Mouse (Mus musculus) kidney, embryonic 15.5 days (tissue): ENCODE data around the gene Dnajb4. TPM values are rescaled to one million over a fixed set of nuclear protein-coding genes. Genes with fewer than 3 reads are reported as not detected.
A peak's percentile ranks its signal among the peaks of the same experiment; 100 is the strongest.

Source experiments
- ATAC-seq: fragments of 200-750 bp; cut with Nextera tagmentation; replicated peaks from 2 replicates; pipeline ENCODE4 v1.8.0; 2017; ENCODE audit warnings: moderate TSS enrichment; ENCODE audit not compliant: low FRiP score
- H3K27ac ChIP-seq: fragments of 300-500 bp; sonication (generic); 2 replicates; pipeline ENCODE4 v1.5.1; 2015; ENCODE audit warnings: mild to moderate bottlenecking, inconsistent platforms
- H3K27me3 ChIP-seq: fragments of 300-500 bp; sonication (generic); 2 replicates; pipeline ENCODE4 v1.6.1; 2015; ENCODE audit warnings: inconsistent platforms
- H3K36me3 ChIP-seq: fragments of 300-500 bp; sonication (generic); 2 replicates; pipeline ENCODE4 v1.6.1; 2015; ENCODE audit warnings: inconsistent platforms
- H3K4me1 ChIP-seq: fragments of 300-500 bp; sonication (generic); 2 replicates; pipeline ENCODE4 v1.6.1; 2015; ENCODE audit warnings: inconsistent platforms
- H3K4me2 ChIP-seq: fragments of 300-500 bp; sonication (generic); 2 replicates; pipeline ENCODE4 v1.6.1; 2015; ENCODE audit warnings: moderate library complexity, mild to moderate bottlenecking, inconsistent platforms
- H3K4me3 ChIP-seq: fragments of 300-500 bp; sonication (generic); replicated peaks from 2 replicates; pipeline ENCODE4 v1.5.1; 2015; ENCODE audit warnings: mild to moderate bottlenecking, inconsistent platforms
- H3K9ac ChIP-seq: fragments of 300-500 bp; sonication (generic); 2 replicates; pipeline ENCODE4 v1.6.1; 2015; ENCODE audit warnings: mild to moderate bottlenecking, inconsistent platforms
- H3K9me3 ChIP-seq: fragments of 300-500 bp; sonication (generic); replicated peaks from 2 replicates; pipeline ENCODE4 v1.6.1; 2016; ENCODE audit warnings: inconsistent platforms
- WGBS: fragments of 180-500 bp; shearing (Covaris S2); methylation state at CpG from one replicate; pipeline ENCODE4 v1.1.7; 2015; ENCODE audit warnings: mixed read lengths; 5-methylcytosine and 5-hydroxymethylcytosine counted together
- polyA plus RNA-seq: library from polyadenylated mRNA; unstranded; fragments of >200 nt; fragmentation: Nextera tagmentation; extraction: Ambion mirVana; gene quantifications from 2 replicates; pipeline ENCODE4 v1.2.1, GENCODE M21; 2015

The Dnajb4 gene
- polyA plus RNA-seq, 1 experiment from 2014 or later = 31.1 TPM

DNA sequence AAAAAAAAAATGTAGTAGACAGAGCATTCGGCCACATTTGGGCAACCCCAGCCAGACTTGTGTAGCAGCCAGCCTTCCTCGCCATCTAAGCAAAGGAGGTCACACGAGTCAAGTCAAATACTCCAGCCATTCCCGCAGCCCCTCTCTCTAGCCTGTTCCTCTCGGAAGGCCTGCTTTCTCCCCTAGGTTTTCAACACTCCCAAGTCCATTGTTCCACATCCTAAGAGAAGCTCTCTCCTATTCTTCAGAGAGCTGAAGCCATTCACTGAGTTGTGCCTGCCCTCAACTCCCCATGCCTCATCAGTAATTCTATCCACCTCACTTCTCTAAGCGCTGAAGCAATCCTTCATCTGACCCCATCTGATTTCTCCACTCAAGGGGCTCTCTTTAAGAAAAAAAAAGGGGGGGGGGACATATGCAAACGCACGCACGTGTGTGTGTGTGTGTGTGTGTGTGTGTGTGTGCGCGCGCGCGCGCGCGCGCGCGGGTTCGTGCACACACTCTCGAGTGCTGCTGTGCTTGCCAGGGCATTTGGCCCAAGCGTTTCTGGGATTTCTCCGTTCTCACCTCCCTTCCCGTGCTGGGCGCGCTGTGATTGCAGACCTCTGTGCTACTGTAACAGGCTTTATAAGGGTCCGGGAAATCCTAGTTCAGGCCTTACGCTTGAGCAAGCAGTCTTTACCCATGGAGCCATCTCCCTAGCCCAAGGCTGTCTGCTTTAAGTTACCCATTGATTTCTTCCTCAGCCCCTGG lies 43.2 kb downstream of the Dnajb4 start:
- Histone ChIP-seq H3K9me3 (no peaks in the 10 kb centered on the region; the same call in 1 of the 2 replicates), H3K4me2 (peak overlapping the region; percentile 91), H3K4me1 (peaks cover 29% of the 10 kb centered on the region), H3K9ac (peak overlapping the region; percentile 26; the same call in 1 of the 2 replicates), H3K27me3 (peaks cover 23% of the 10 kb centered on the region), H3K36me3 (no peaks in the 10 kb centered on the region), H3K4me3 (peak overlapping the region; percentile 34), H3K27ac (no peak overlapping the region)
- no peak for ATAC-seq
- WGBS = 13% methylated on average over 29 of the region's 29 CpGs

DNA sequence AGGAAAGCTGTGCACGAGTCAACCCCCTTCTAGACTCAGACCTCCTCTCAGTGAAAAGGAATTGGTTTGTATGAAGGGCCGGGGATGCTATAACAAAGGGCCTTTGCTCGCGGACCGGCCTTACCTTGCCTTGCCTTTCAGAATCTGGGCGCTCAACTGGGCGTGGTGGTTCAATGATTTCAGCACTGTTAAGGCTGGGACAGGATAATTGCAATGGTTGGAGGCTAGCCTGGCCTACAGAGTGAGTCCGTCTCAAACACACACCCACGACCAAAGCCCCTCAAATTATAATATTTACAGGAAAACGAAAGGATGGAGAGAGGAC lies 44.0 kb downstream of the Dnajb4 start, which contains the start of gene Gipc2:
Gene Gipc2, minus strand, starts transcription at position 132 of the 325 bp plus-strand sequence.
- 13% methylated on average over 10 of the region's 10 CpGs for WGBS
- H3K36me3 ChIP-seq = no peaks in the 10 kb centered on the region
- peak within 1 kb of the TSS; percentile 91 for H3K4me2 ChIP-seq
- H3K4me1 ChIP-seq = peaks cover 22% of the 10 kb centered on the region
- H3K4me3 ChIP-seq = peak within 1 kb of the TSS; percentile 52
- H3K27ac ChIP-seq = peak within 1 kb of the TSS; percentile 59
- peak within 1 kb of the TSS; percentile 53 for H3K9ac ChIP-seq
- no peak for ATAC-seq
- peaks cover 23% of the 10 kb centered on the region for H3K27me3 ChIP-seq
- H3K9me3 ChIP-seq = no peaks in the 10 kb centered on the region; the same call in 1 of the 2 replicates

DNA sequence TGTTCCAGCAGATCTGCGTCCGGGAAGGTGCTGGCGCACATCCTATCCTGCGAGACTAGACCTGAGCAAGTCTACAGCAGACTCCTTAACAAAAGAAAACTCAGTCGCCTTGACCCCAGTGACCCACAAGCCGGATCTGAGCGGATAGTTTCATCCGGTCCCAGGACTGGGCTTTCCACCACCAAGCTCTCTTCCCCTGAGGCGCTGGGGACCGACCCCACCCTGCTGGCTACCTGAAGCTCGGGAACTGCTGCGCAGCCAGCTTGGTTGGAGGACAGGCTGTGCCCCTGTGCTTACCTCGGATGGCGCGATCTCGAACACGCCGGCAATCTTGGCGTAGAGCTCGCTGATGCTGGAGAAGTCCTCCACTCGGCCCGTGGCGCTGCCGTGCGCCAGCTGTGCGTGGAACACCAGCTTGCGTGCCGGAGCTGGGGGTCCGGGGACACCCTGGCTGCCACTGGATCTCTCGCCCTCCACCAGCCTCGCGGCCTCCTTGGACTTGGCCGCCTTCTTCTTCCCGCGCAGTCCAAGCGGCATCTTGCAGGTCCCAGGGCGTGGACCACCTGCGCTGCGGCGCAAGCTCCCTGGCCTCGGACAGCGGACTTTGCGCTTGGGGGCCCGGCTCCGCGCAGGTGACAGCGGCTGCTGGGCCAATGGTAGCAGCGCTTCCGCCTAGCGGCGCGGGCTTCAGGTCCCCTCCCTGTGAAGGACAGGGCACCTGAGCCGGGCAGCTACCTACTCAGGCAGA lies 44.6 kb downstream of the Dnajb4 start:
- Histone ChIP-seq H3K27me3 (peaks cover 23% of the 10 kb centered on the region), H3K4me1 (peaks cover 22% of the 10 kb centered on the region)

DNA sequence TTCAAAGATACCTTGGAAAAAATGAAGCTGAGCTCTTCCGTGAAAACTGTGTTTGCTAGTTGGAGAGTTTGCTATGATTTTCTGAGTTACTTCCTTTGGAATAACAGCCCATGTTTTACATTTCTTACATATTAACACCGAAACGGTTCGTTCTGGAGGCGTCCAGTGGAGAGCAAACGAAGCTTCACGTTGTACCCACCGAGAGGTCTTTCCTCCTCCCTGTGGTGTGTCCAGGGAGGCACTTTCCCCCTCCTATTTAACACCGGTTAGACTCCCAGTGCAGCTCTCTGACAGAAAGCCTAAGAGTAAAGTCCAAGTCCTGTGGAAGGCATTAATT lies 45.1 kb downstream of the Dnajb4 start:
- Histone ChIP-seq H3K9ac (peak overlapping the region; percentile 53; the same call in 1 of the 2 replicates), H3K27ac (0 out of 2 replicates have a peak overlapping the region, but pooled peaks have one; percentile 59), H3K36me3 (no peaks in the 10 kb centered on the region), H3K4me3 (peak overlapping the region; percentile 52), H3K9me3 (no peaks in the 10 kb centered on the region; the same call in 1 of the 2 replicates), H3K27me3 (peaks cover 23% of the 10 kb centered on the region), H3K4me2 (peak overlapping the region; percentile 91), H3K4me1 (peaks cover 22% of the 10 kb centered on the region)
- no peak for ATAC-seq
- WGBS = 30% methylated on average over 9 of the region's 9 CpGs

More for the DNA sequence above, 44.6 kb downstream of the Dnajb4 start:
- ATAC-seq = peak; percentile 81
- Histone ChIP-seq H3K9ac (peak overlapping the region; percentile 53), H3K4me3 (peak overlapping the region; percentile 52), H3K9me3 (no peaks in the 10 kb centered on the region; the same call in 1 of the 2 replicates), H3K27ac (peak overlapping the region; percentile 59), H3K36me3 (no peaks in the 10 kb centered on the region), H3K4me2 (peak overlapping the region; percentile 91)
- 2% methylated on average over 52 of the region's 53 CpGs for WGBS

DNA sequence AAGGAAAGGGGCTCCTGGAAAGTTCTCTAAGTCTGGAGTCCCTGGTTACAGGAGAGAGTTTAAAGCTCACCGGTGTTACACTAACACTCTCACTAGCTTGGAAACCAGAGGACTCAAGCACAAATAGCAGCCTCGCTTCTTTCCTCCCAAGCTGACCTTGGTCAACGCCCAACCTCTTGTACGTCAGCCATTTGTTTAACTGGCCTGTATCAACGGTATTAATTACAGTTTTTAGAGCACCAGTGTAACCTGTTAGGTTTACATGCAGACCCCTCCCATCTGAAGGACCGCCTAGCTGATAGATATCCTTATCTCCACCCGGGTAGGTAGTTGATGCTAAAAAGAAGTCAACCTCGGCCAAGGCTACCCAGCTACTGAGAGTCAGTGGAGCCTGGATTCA lies 46.8 kb downstream of the Dnajb4 start:
- 76% methylated on average over 8 of the region's 8 CpGs for WGBS
- no peaks in the 10 kb centered on the region for H3K9me3 ChIP-seq
- no peak overlapping the region for H3K4me3 ChIP-seq
- no peak for ATAC-seq
- H3K4me1 ChIP-seq = peaks cover 22% of the 10 kb centered on the region
- H3K27ac ChIP-seq = no peak overlapping the region
- no peaks in the 10 kb centered on the region for H3K36me3 ChIP-seq
- H3K4me2 ChIP-seq = no peak overlapping the region
- H3K27me3 ChIP-seq = peaks cover 21% of the 10 kb centered on the region
- H3K9ac ChIP-seq = no peak overlapping the region

DNA sequence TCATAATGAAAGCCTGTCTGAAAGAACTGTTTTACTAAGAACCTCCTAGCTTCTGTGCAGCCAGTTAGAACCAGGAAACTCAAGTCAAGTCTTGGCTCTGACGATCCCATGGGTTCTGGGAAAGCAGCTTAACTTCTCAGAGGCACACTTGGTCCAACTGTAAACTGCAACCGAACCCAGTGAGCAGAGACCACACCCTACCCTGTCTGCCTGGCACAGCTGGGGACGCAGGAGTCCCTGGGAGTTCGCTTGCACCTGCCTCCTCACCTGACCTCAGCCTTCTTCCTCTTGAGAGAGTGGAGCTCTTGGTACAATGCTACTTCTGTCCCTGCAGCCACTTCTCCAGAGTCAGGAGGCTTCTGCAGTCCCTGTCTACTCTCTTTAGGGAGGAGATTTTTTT lies 49.5 kb downstream of the Dnajb4 start:
- H3K4me1 ChIP-seq = peaks cover 12% of the 10 kb centered on the region
- peaks cover 6% of the 10 kb centered on the region; the same call in 1 of the 2 replicates for H3K27me3 ChIP-seq
- no peak overlapping the region for H3K27ac ChIP-seq
- 57% methylated on average over 4 of the region's 4 CpGs for WGBS
- H3K36me3 ChIP-seq = no peaks in the 10 kb centered on the region
- no peak overlapping the region for H3K9ac ChIP-seq
- no peak for ATAC-seq
- H3K4me3 ChIP-seq = no peak overlapping the region
- no peaks in the 10 kb centered on the region for H3K9me3 ChIP-seq
- H3K4me2 ChIP-seq = no peak overlapping the region

DNA sequence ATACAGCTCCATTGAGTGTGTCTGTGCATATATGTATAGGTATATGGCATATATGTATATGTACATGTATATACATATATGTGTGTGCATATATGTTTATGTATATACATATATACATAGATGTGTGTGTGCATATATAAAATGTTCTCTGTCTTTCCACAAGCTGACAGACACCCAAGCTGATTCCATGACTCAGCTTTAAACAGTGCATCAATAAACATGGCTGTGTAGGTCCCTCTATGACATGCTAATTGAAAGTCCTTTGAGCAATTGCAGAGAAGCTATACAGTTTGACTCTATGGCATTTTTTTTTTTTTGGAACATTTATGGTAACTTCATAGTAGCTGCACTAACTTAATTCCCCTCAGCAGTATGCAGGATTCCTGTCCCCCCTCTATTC lies 50.8 kb downstream of the Dnajb4 start:
- H3K36me3 ChIP-seq = no peaks in the 10 kb centered on the region
- no peak overlapping the region for H3K9ac ChIP-seq
- no peaks in the 10 kb centered on the region for H3K9me3 ChIP-seq
- no peak overlapping the region for H3K4me3 ChIP-seq
- no peaks in the 10 kb centered on the region for H3K27me3 ChIP-seq
- H3K4me1 ChIP-seq = peaks cover 8% of the 10 kb centered on the region; the same call in 1 of the 2 replicates
- no peak for ATAC-seq
- H3K4me2 ChIP-seq = no peak overlapping the region
- H3K27ac ChIP-seq = no peak overlapping the region

DNA sequence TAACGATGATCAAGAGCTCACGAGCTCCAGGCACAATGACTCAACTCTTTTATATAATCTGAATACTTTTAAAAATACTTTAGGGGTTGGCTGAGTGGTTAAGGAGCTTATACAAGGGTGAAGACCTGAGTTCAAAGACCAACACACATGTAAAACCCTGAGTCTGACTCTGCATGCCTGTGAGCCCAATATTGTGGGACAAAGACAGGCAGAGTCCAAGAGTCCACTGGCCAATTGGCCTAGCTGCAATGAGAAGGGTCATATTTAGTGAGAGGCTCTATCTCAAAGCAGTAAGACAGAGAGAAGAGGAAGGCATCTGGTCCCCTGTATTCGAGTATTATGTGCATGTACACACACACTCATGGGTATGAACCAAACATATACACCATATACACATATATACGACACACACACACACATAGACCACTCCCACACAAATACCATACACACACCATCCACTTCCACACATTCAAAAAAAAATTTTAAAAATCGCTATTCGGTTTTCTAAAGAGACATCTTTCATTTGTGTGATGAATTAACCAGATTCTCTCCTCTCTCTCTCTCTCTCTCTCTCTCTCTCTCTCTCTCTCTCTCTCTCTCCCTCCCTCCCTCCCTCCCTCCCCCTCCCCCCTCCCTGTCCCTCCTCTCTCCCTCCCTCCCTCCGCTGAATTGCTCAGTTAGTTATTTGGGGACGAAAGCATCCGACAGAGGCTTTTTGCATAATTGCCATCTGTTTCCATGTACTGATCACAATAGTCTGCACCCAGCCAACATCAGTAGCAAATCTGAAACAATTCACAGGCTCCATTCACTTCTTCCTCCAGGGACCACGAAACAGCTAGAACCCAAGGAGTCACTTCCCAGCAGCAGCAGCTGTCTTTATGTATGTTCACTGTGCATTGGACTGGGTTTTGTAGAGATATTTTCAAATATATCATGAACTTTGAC lies 51.5 kb downstream of the Dnajb4 start:
- Histone ChIP-seq H3K9me3 (no peaks in the 10 kb centered on the region), H3K9ac (no peak overlapping the region), H3K36me3 (no peaks in the 10 kb centered on the region), H3K4me3 (no peak overlapping the region), H3K27me3 (no peaks in the 10 kb centered on the region), H3K27ac (no peak overlapping the region), H3K4me1 (peaks cover 8% of the 10 kb centered on the region; the same call in 1 of the 2 replicates), H3K4me2 (no peak overlapping the region)
- ATAC-seq = no peak
- WGBS = 81% methylated on average over 10 of the region's 10 CpGs

DNA sequence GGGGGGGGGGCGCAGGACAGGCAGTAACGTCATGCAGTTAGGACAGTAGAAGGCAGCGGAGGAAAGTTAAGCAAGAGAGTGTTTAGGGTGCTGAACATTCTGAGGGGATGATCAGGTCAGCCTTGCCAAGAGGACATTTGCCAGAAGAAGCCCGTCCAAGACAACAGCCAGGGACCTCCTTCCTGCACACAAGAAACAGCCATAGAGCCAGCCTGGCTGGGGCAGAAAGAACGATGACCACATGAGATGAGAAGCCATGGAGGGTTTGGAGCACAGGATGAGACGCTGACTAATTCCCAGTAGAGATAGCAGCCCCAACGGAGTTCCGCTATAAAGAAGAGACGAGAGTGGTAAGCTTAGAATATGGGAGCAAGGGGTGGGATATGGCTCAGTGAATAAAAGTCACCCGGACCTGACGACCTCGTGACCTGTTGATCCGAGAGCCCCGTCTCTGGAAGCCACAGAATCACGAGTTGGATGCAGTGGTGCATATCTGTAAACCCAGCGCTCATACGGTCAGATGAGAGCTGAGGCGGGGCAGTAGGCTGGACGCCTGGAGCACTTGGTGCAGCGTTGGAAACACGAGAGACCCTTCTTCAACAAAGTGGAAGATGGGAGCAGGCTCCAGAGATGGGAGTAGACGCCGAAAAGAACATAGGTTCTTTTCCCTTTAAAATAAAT lies 53.1 kb downstream of the Dnajb4 start:
- 48% methylated on average over 23 of the region's 23 CpGs for WGBS
- peak; percentile 81 for ATAC-seq
- H3K9ac ChIP-seq = no peak overlapping the region

DNA sequence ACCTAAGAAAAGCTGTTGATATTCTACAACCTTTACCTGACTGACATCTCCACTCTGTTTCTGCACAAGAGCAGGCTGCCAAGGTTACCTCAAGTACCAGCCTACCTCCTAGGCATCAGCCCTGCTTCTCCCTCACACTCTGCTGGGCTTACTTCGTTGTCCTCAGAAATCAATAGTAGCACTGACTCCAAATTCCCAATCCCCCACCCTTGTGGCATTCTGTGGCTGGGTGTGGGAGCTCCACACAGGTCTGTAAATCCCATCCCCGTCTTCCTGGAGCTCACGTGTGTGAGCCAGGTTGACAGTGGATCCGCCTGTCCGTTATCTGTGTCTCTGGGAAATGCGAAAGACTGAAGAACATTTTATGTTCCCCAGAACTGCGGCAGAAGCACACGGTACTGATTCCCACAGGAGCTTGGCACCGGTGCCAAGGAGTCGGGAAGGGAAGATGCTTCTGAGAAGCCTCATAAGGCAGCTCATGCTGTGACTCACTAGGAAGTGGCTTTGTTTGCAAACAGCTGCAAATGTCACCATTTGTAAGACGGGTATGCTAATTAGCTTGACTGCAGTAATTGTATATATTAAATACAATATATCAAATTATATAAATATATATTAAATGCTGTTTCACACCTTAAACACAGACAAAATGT lies 54.7 kb downstream of the Dnajb4 start:
- no peak overlapping the region for H3K27ac ChIP-seq
- no peak for ATAC-seq
- no peaks in the 10 kb centered on the region for H3K36me3 ChIP-seq
- no peaks in the 10 kb centered on the region for H3K27me3 ChIP-seq
- no peak overlapping the region for H3K4me3 ChIP-seq
- peaks cover 19% of the 10 kb centered on the region for H3K4me1 ChIP-seq
- no peaks in the 10 kb centered on the region for H3K9me3 ChIP-seq
- 67% methylated on average over 11 of the region's 11 CpGs for WGBS
- no peak overlapping the region for H3K9ac ChIP-seq
- H3K4me2 ChIP-seq = no peak overlapping the region

More for the DNA sequence above, 53.1 kb downstream of the Dnajb4 start:
- Histone ChIP-seq H3K4me1 (peaks cover 17% of the 10 kb centered on the region), H3K36me3 (no peaks in the 10 kb centered on the region), H3K4me3 (no peak overlapping the region), H3K27ac (no peak overlapping the region), H3K27me3 (no peaks in the 10 kb centered on the region), H3K9me3 (no peaks in the 10 kb centered on the region), H3K4me2 (peak overlapping the region; percentile 43)

DNA sequence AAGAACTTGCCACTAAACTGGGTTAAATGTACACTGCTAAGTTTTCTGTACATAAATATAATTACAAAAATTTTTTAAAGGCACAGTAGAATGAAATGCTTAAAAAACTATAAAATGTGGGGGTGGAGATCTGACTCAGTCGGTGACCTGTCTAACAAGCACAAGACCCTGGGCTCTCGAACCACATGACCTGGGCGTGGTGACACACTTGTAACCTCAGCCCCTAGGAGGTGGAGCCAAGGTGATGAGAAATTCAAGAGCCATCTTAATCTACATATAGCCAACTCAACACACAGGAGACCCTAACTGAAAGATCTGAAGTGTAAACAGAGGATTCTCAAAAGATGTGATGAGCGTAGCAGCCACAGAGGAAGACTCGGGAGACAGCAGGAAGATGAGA lies 56.0 kb downstream of the Dnajb4 start:
- no peak overlapping the region for H3K4me3 ChIP-seq
- no peak for ATAC-seq
- no peaks in the 10 kb centered on the region for H3K27me3 ChIP-seq
- H3K9ac ChIP-seq = no peak overlapping the region
- H3K4me1 ChIP-seq = peaks cover 27% of the 10 kb centered on the region
- H3K4me2 ChIP-seq = no peak overlapping the region
- no peaks in the 10 kb centered on the region for H3K36me3 ChIP-seq
- 81% methylated on average over 5 of the region's 5 CpGs for WGBS
- no peaks in the 10 kb centered on the region for H3K9me3 ChIP-seq
- no peak overlapping the region for H3K27ac ChIP-seq
